Mouse (Mus musculus) limb, embryonic 14.5 days (tissue): ENCODE data around the gene Bpifc. TPM values are rescaled to one million over a fixed set of nuclear protein-coding genes. Genes with fewer than 3 reads are reported as not detected.

ENCODE experiments used
- ATAC-seq: fragments of 200-750 bp; cut with Nextera tagmentation; 2 replicates; pipeline ENCODE4 v1.8.0; 2017; ENCODE audit warnings: low read depth, moderate number of reproducible peaks, moderate TSS enrichment; ENCODE audit not compliant: low FRiP score
- DNase-seq: peaks from one replicate; pipeline ENCODE4 v3.0.0-alpha.2; 2015; ENCODE audit warnings: low spot score
- H3K27ac ChIP-seq: fragments of 300-500 bp; sonication (generic); replicated peaks from 2 replicates; pipeline ENCODE4 v1.5.1; 2014; ENCODE audit warnings: low read depth, mild to moderate bottlenecking, low read length, moderate library complexity, mixed read lengths
- H3K27me3 ChIP-seq: fragments of 300-500 bp; sonication (generic); 2 replicates; pipeline ENCODE4 v1.6.1; 2014; ENCODE audit warnings: low read length, mixed read lengths; ENCODE audit not compliant: control insufficient read depth, insufficient read depth
- H3K36me3 ChIP-seq: fragments of 300-500 bp; sonication (generic); 2 replicates; pipeline ENCODE4 v1.6.1; 2014; ENCODE audit warnings: mild to moderate bottlenecking, low read length, moderate library complexity, mixed read lengths; ENCODE audit not compliant: control insufficient read depth, insufficient read depth
- H3K4me1 ChIP-seq: fragments of 300-500 bp; sonication (generic); 2 replicates; pipeline ENCODE4 v1.6.1; 2014; ENCODE audit warnings: antibody characterized with exemption, low read length, mixed read lengths; ENCODE audit not compliant: control insufficient read depth, insufficient read depth
- H3K4me2 ChIP-seq: fragments of 300-500 bp; sonication (generic); replicated peaks from 2 replicates; pipeline ENCODE4 v1.6.1; 2014; ENCODE audit warnings: low read depth, mild to moderate bottlenecking, low read length, moderate library complexity; ENCODE audit not compliant: severe bottlenecking
- H3K4me3 ChIP-seq: fragments of 300-500 bp; sonication (generic); replicated peaks from 2 replicates; pipeline ENCODE4 v1.5.1; 2014; ENCODE audit warnings: low read length
- H3K9ac ChIP-seq: fragments of 300-500 bp; sonication (generic); 2 replicates; pipeline ENCODE4 v1.6.1; 2014; ENCODE audit warnings: mild to moderate bottlenecking, low read depth, low read length, moderate library complexity; ENCODE audit not compliant: severe bottlenecking
- H3K9me3 ChIP-seq: fragments of 300-500 bp; sonication (generic); 2 replicates; pipeline ENCODE4 v1.6.1; 2016; ENCODE audit warnings: low read length; ENCODE audit not compliant: control insufficient read depth
- POLR2A ChIP-seq: fragments of 200-500 bp; IDR thresholded peaks from 2 replicates; pipeline ENCODE4 v1.8.0; 2012; ENCODE audit warnings: inconsistent platforms, mild to moderate bottlenecking, moderate library complexity, borderline replicate concordance; ENCODE audit not compliant: insufficient read depth, insufficient read length; ENCODE audit errors: extremely low read depth
- WGBS: fragments of 180-500 bp; shearing (Covaris S2); extraction: QIAGEN DNeasy Blood & Tissue Kit; methylation state at CpG from one replicate; pipeline ENCODE4 v1.1.7; 2014; 5-methylcytosine and 5-hydroxymethylcytosine counted together
- polyA plus RNA-seq, 2 experiments: library from polyadenylated mRNA; depleted of rRNA in 1 of 2; stranded (reverse) in 1 of 2; unstranded in 1 of 2; fragments of >200 nt; fragmentation: Nextera tagmentation in 1 of 2; extraction: Ambion mirVana in 1 of 2; gene quantifications; 2 replicates each; pipeline versions ENCODE4 v1.2.1 to v1.2.3; 2012 to 2014

The Bpifc gene
- polyA plus RNA-seq (2012; rRNA removed) (4.0 TPM in 2 replicates), polyA plus RNA-seq (2014; fragmentation: Nextera tagmentation; extraction: Ambion mirVana) (6.3 and 9.4 TPM in 2 replicates)

DNA sequence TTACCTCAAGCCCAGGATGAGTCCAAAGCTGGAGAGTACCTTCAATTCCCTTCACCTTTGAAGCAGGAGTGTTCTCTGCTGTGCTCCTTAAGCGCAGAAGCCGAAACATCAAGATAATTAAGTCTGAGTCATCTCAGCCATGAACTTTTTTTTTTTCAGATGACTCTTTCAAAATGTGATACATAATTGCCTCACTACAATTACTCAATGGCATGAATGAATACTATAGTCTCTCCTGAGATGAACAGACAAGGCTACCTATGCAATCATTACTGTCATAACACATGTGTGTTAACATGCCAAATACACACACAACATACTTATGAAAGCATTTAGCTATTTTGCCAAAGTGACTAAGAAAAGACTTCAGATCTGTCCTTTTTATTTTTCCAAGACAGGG is at the start of gene Bpifc:
Gene Bpifc, minus strand, starts transcription at position 115 of the 400 bp plus-strand sequence.
- Histone ChIP-seq H3K4me2 (no peak within 1 kb of the TSS), H3K4me3 (no peak within 1 kb of the TSS), H3K9ac (no peak within 1 kb of the TSS), H3K9me3 (no peaks in the 10 kb centered on the region), H3K36me3 (no peaks in the 10 kb centered on the region), H3K27me3 (no peaks in the 10 kb centered on the region), H3K27ac (no peak within 1 kb of the TSS), H3K4me1 (no peaks in the 10 kb centered on the region)
- 98% methylated on average over 2 of the region's 2 CpGs for WGBS
- no peak for DNase-seq
- ATAC-seq: no peak
- no peak for TF ChIP-seq POLR2A

DNA sequence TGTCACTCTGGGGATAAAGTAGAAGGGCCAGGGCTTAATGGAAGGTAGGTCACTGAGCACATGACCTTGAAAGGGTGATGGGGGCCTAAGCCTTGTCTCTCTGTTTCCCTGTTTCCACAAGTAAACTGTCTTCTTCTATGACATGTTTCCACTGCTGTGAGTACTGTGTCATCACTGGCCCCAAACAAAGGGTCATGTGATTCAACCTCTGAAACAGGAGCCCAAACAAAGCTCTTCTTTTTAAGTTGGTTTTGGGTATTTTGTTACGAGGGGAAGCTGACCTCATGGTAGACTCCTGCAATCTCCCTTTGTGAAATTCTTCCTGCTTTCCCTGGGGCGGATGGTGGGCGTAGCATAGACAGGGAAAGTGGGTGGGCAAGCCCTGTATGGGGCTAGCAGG is 48.6 kb upstream of the Bpifc start:
- Histone ChIP-seq H3K27ac (no peak overlapping the region), H3K4me1 (peaks cover 4% of the 10 kb centered on the region; the same call in 1 of the 2 replicates), H3K27me3 (no peaks in the 10 kb centered on the region), H3K36me3 (no peaks in the 10 kb centered on the region), H3K4me3 (no peak overlapping the region), H3K4me2 (no peak overlapping the region), H3K9ac (no peak overlapping the region), H3K9me3 (no peaks in the 10 kb centered on the region)
- 61% methylated on average over 3 of the region's 3 CpGs for WGBS
- TF ChIP-seq POLR2A: no peak
- ATAC-seq (no peak), DNase-seq (no peak)

DNA sequence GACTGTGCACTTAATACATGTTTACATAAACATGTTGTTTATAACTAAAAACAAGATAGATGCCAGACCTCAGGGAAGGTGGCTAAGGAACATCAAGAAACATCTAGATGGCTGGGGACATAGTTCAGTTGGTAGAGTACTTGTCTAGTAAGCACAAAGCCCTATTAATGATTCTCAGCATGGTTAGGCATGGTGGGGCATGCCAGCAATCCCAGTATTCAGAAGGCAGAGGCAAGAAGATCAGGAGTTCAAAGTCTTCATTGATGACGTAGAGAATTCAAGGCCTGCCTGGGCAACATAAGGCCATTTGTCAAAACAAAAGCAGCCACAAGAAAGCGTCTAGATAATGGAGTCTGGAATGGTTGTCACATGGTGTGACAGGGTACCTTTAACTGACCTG is 46.0 kb upstream of the Bpifc start:
- 60% methylated on average over 2 of the region's 2 CpGs for WGBS
- DNase-seq (no peak), ATAC-seq (no peak)
- no peak overlapping the region for H3K4me2 ChIP-seq
- H3K9me3 ChIP-seq: no peaks in the 10 kb centered on the region
- H3K27ac ChIP-seq: no peak overlapping the region
- no peaks in the 10 kb centered on the region for H3K27me3 ChIP-seq
- H3K4me1 ChIP-seq: peaks cover 4% of the 10 kb centered on the region; the same call in 1 of the 2 replicates
- TF ChIP-seq POLR2A: no peak
- H3K36me3 ChIP-seq: peaks cover 2% of the 10 kb centered on the region; the same call in 1 of the 2 replicates
- no peak overlapping the region for H3K9ac ChIP-seq
- H3K4me3 ChIP-seq: no peak overlapping the region

DNA sequence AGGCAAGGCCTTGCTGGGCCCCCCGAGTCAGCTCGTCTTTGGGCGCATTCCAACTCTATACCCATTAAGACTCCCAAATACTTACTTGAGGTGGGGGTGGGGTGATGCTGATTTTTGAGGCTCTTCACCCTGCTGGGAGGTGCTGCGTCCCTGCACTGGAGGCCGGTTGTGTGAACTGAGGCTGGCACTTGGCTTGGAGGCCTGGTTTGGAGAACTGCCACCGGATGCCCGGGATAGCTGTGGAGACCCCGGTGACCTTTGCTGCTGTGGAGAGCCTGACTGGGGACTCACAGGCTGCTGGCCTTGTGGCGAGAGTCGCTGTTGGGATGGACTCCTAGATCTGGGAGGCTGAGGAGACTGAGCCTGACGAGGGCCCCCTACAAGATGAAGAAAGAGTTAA is 45.6 kb upstream of the Bpifc start:
- H3K9me3 ChIP-seq: no peaks in the 10 kb centered on the region
- H3K9ac ChIP-seq: no peak overlapping the region
- no peak overlapping the region for H3K4me2 ChIP-seq
- H3K4me1 ChIP-seq: peaks cover 4% of the 10 kb centered on the region; the same call in 1 of the 2 replicates
- TF ChIP-seq POLR2A: no peak
- H3K27ac ChIP-seq: no peak overlapping the region
- DNase-seq: no peak
- H3K4me3 ChIP-seq: no peak overlapping the region
- WGBS: 86% methylated on average over 11 of the region's 11 CpGs
- no peak for ATAC-seq
- H3K27me3 ChIP-seq: no peaks in the 10 kb centered on the region
- H3K36me3 ChIP-seq: peaks cover 2% of the 10 kb centered on the region; the same call in 1 of the 2 replicates

DNA sequence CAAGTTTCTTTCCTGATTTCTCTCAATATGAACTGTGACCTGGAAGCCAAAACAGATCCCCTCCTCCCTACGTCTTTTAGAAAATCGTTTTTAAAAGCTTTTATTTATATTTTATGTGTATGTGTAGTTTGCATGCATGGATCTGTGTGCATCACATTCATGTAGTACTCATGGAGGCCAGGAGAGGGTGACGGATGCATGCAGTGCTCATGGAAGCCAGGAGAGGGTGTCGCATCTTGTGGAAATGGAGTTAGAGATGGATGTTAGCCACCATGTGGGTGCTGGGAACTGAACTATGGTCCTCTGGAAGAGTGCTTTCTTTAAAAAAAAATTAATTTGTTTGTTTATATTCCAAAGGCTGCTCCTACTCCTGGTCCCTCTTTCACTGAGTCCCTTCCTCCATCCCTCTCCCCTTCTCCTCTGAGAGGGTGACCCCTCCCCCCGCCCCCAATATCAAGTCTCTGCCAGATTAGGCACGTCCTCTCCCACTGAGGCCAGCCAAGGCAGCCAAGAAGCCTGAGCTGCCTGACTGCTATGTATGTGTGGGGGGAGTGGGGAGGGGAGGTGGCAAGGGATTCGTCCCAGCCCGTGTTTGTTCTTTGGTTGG is 44.7 kb upstream of the Bpifc start:
- TF ChIP-seq POLR2A: no peak
- Histone ChIP-seq H3K9me3 (no peaks in the 10 kb centered on the region), H3K4me1 (peaks cover 4% of the 10 kb centered on the region; the same call in 1 of the 2 replicates), H3K36me3 (peaks cover 4% of the 10 kb centered on the region; the same call in 1 of the 2 replicates), H3K27me3 (no peaks in the 10 kb centered on the region), H3K9ac (no peak overlapping the region), H3K4me2 (no peak overlapping the region), H3K4me3 (no peak overlapping the region), H3K27ac (no peak overlapping the region)
- WGBS: 90% methylated on average over 8 of the region's 8 CpGs
- ATAC-seq: no peak
- DNase-seq: no peak
